Mouse (Mus musculus) intestine, embryonic 16.5 days (tissue): ENCODE results near the gene Foxl1. TPM values are rescaled to one million over a fixed set of nuclear protein-coding genes. Genes with fewer than 3 reads are reported as not detected.
A peak's percentile ranks its signal among the peaks of the same experiment; 100 is the strongest.

Experiments
- ATAC-seq: fragments of 200-750 bp; cut with Nextera tagmentation; 2 replicates; pipeline ENCODE4 v1.8.0; 2017; ENCODE audit warnings: moderate TSS enrichment, moderate library complexity
- H3K27ac ChIP-seq: fragments of 300-500 bp; sonication (generic); 2 replicates; pipeline ENCODE4 v1.5.1; 2014; ENCODE audit warnings: mild to moderate bottlenecking, low read length
- H3K27me3 ChIP-seq: fragments of 300-500 bp; sonication (generic); replicated peaks from 2 replicates; pipeline ENCODE4 v1.6.1; 2014; ENCODE audit warnings: low read length, control low read depth, mixed read lengths; ENCODE audit not compliant: control insufficient read depth, insufficient read depth
- H3K36me3 ChIP-seq: fragments of 300-500 bp; sonication (generic); 2 replicates; pipeline ENCODE4 v1.6.1; 2014; ENCODE audit warnings: low read length, control low read depth; ENCODE audit not compliant: control insufficient read depth, insufficient read depth
- H3K4me1 ChIP-seq: fragments of 300-500 bp; sonication (generic); 2 replicates; pipeline ENCODE4 v1.6.1; 2014; ENCODE audit warnings: low read length, control low read depth, mixed read lengths; ENCODE audit not compliant: control insufficient read depth, insufficient read depth
- H3K4me2 ChIP-seq: fragments of 300-500 bp; sonication (generic); 2 replicates; pipeline ENCODE4 v1.6.1; 2014; ENCODE audit warnings: low read depth, low read length, control low read depth
- H3K4me3 ChIP-seq: fragments of 300-500 bp; sonication (generic); 2 replicates; pipeline ENCODE4 v1.5.1; 2014; ENCODE audit warnings: mild to moderate bottlenecking, low read length
- H3K9ac ChIP-seq: fragments of 300-500 bp; sonication (generic); 2 replicates; pipeline ENCODE4 v1.6.1; 2014; ENCODE audit warnings: low read depth, low read length
- H3K9me3 ChIP-seq: fragments of 300-500 bp; sonication (generic); 2 replicates; pipeline ENCODE4 v1.6.1; 2016; ENCODE audit warnings: low read length, control low read depth; ENCODE audit not compliant: control insufficient read depth
- WGBS: fragments of 180-500 bp; shearing (Covaris S2); extraction: QIAGEN DNeasy Blood & Tissue Kit; methylation state at CpG from one replicate; pipeline ENCODE4 v1.1.7; 2014; 5-methylcytosine and 5-hydroxymethylcytosine counted together
- microRNA-seq: library from miRNA; unstranded; fragments of <30 nt; microRNA quantifications from one replicate; pipeline ENCODE4, GENCODE M21; 2016
- polyA plus RNA-seq: library from polyadenylated mRNA; unstranded; fragments of >200 nt; fragmentation: Nextera tagmentation; extraction: Ambion mirVana; gene quantifications from 2 replicates; pipeline ENCODE4 v1.2.1, GENCODE M21; 2015

The Foxl1 gene
- polyA plus RNA-seq, 1 experiment from 2014 or later, result 5.2 TPM

GRCm38 (mm10) chr8:121170626-121171552, 43.1 kb downstream of the Foxl1 start:
- Histone ChIP-seq H3K4me2 (no peak overlapping the region), H3K27ac (no peak overlapping the region), H3K27me3 (no peaks in the 10 kb centered on the region), H3K4me1 (0 out of 2 replicates have a peak, but pooled peaks cover 8% of the 10 kb centered on the region), H3K36me3 (no peaks in the 10 kb centered on the region), H3K9ac (no peak overlapping the region), H3K4me3 (no peak overlapping the region), H3K9me3 (no peaks in the 10 kb centered on the region)
- ATAC-seq, result no peak
- WGBS, result 59% methylated on average over 27 of the region's 27 CpGs

DNA sequence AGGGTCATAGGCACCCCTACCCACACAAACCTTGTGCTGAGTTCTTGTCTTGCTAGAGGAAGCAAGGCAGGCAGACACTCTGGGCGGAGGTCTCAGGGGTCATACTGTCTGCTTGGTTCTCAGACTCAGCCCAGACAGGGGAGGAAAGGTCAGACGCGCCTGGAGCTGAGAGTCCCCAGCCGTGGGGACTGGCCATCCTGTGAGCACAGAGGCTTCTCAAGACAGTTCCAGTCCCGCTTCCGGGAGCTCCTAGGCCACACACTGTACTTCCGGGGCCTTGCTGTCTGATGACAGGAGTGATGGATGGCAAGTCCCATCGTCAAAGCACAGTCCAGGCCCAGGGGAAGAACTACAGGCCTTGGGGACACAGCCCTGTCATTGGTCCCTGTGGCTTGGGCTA, 44.8 kb downstream of the Foxl1 start:
- WGBS, result 71% methylated on average over 8 of the region's 8 CpGs
- H3K9ac ChIP-seq, result no peak overlapping the region
- H3K36me3 ChIP-seq, result no peaks in the 10 kb centered on the region
- no peak for ATAC-seq
- H3K9me3 ChIP-seq, result no peaks in the 10 kb centered on the region
- no peaks in the 10 kb centered on the region for H3K27me3 ChIP-seq
- H3K27ac ChIP-seq, result no peak overlapping the region
- H3K4me3 ChIP-seq, result no peak overlapping the region
- H3K4me1 ChIP-seq, result 0 out of 2 replicates have a peak, but pooled peaks cover 8% of the 10 kb centered on the region
- no peak overlapping the region for H3K4me2 ChIP-seq

- Histone ChIP-seq H3K9me3 (no peaks in the 10 kb centered on the region), H3K36me3 (no peaks in the 10 kb centered on the region), H3K27me3 (no peaks in the 10 kb centered on the region), H3K9ac (no peak overlapping the region), H3K4me1 (0 out of 2 replicates have a peak, but pooled peaks cover 8% of the 10 kb centered on the region), H3K4me2 (no peak overlapping the region), H3K27ac (no peak overlapping the region), H3K4me3 (no peak overlapping the region)
- no peak for ATAC-seq
- WGBS, result 72% methylated on average over 10 of the region's 10 CpGs
Observed at GRCm38 (mm10) chr8:121174178-121174577, 46.4 kb downstream of the Foxl1 start.

DNA sequence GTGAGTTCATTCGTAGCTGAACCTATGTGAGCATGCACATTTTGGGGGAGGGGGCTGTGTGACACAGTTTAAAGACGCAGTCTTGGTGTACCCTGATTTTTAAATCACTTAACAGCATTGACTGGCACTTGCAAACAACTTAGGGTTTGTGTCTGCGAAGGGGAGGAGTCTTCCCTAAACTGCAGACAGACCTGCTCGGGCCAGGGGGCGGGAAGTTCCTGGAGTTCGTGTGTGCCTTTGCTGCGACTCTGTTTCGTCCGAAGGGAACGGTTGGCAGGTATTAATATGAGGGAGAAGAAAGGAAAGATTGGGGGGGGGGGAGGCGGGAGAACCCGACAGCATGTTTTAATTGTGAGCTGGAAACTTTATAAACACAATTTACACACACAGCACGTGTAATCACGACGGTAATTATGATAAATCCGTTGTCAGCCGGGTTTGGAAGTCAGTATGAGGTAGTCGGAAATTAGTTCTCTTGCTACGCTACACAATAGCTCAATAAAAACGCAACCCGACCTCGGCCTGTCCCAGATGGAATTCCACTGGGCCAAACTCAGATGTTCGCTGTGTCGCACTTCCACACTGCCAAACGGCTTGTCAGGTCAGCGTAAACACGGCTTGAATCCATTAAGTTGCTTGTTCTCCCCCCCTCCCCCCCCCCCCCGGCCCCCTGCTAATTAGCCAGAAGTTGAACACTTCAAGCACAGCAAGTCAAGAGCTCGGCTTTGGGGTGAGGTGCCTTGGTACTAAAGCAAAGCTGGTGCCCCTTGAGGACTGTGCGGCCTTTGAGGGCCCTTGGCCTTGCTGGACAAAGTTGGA, 47.2 kb downstream of the Foxl1 start:
- Histone ChIP-seq H3K9me3 (no peaks in the 10 kb centered on the region), H3K27me3 (no peaks in the 10 kb centered on the region), H3K4me3 (no peak overlapping the region), H3K4me2 (no peak overlapping the region), H3K36me3 (no peaks in the 10 kb centered on the region), H3K9ac (no peak overlapping the region), H3K4me1 (0 out of 2 replicates have a peak, but pooled peaks cover 8% of the 10 kb centered on the region), H3K27ac (no peak overlapping the region)
- 32% methylated on average over 29 of the region's 30 CpGs for WGBS
- ATAC-seq, result 0 out of 2 replicates have a peak, but pooled peaks have one; percentile 17

GRCm38 (mm10) chr8:121175540-121176090, 47.9 kb downstream of the Foxl1 start:
- Histone ChIP-seq H3K27me3 (no peaks in the 10 kb centered on the region), H3K4me1 (0 out of 2 replicates have a peak, but pooled peaks cover 4% of the 10 kb centered on the region), H3K4me3 (no peak overlapping the region), H3K9ac (no peak overlapping the region), H3K9me3 (no peaks in the 10 kb centered on the region), H3K36me3 (no peaks in the 10 kb centered on the region), H3K27ac (no peak overlapping the region), H3K4me2 (no peak overlapping the region)
- 71% methylated on average over 8 of the region's 8 CpGs for WGBS
- ATAC-seq, result 0 out of 2 replicates have a peak, but pooled peaks have one; percentile 33

DNA sequence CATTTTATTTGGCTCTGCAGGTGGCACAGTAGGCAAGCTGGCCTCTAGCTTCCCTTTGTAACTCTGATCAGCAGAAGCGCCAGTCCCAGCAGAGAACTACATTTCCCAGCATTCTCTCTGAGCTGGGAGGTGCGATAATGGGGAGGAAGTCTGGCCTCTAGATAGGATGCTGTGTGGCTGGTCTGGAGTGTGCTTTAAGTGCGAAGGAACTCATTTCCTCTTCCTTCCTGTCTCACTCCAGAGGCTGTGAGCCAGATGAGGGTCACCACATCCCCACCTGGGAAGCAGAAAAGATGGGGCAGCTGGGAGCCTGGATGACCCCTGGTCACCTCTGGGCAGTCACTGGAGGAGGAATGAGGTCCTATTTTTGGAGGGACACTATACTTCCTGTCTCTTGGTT, 48.6 kb downstream of the Foxl1 start:
- peak; percentile 44; the same call in 1 of the 2 replicates for ATAC-seq
- Histone ChIP-seq H3K4me2 (no peak overlapping the region), H3K27me3 (no peaks in the 10 kb centered on the region), H3K4me3 (no peak overlapping the region), H3K9ac (no peak overlapping the region), H3K36me3 (no peaks in the 10 kb centered on the region), H3K4me1 (0 out of 2 replicates have a peak, but pooled peaks cover 4% of the 10 kb centered on the region), H3K9me3 (no peaks in the 10 kb centered on the region), H3K27ac (no peak overlapping the region)
- 45% methylated on average over 3 of the region's 3 CpGs for WGBS

Small RNAs within 50 kb of the gene (microRNA-seq; reads per million reads assigned to microRNA genes)
- not detected for gene Gm27530

Other genes starting within 250 kb of the Foxl1 start
- 86.9 and 88.3 TPM in 2 replicates for gene Foxf1, start 43.6 kb upstream of the Foxl1 start, polyA plus RNA-seq
- 48.9 TPM in 2 replicates for gene Mthfsd, start 19.5 kb upstream of the Foxl1 start, polyA plus RNA-seq
- 0.20 and 0.22 TPM in 2 replicates for gene Foxc2, start 11.8 kb upstream of the Foxl1 start, polyA plus RNA-seq